Mouse (Mus musculus) brown adipose tissue, adult 24 weeks (tissue): ENCODE data around the gene Serpinb9b. TPM values are rescaled to one million over a fixed set of nuclear protein-coding genes. Genes with fewer than 3 reads are reported as not detected.
"Not testable (repeated sequence)": the region's sequence is repeated elsewhere in the genome, so short reads cannot be mapped to it uniquely, and the experiment has no call there.

Experiments
- H3K27ac ChIP-seq: fragments of 200-500 bp; replicated peaks from 2 replicates; pipeline ENCODE4 v1.5.1; 2012; ENCODE audit warnings: low read depth, mild to moderate bottlenecking, low read length
- H3K4me1 ChIP-seq: fragments of 200-500 bp; 2 replicates; pipeline ENCODE4 v1.6.1; 2012; ENCODE audit warnings: low read length, mixed read lengths; ENCODE audit not compliant: control insufficient read depth, insufficient read depth, insufficient read length
- H3K4me3 ChIP-seq: fragments of 200-500 bp; 2 replicates; pipeline ENCODE4 v1.5.1; 2012; ENCODE audit warnings: low read depth, mild to moderate bottlenecking, low read length, moderate library complexity; ENCODE audit not compliant: insufficient read depth
- polyA plus RNA-seq: library from polyadenylated mRNA; stranded (reverse); fragments of >200 nt; gene quantifications from 2 replicates; pipeline ENCODE4 v1.2.4, GENCODE M21; 2012; ENCODE audit not compliant: missing spikeins, insufficient read depth, insufficient read length

Gene Serpinb9b
- polyA plus RNA-seq, 1 experiment: not detected

DNA sequence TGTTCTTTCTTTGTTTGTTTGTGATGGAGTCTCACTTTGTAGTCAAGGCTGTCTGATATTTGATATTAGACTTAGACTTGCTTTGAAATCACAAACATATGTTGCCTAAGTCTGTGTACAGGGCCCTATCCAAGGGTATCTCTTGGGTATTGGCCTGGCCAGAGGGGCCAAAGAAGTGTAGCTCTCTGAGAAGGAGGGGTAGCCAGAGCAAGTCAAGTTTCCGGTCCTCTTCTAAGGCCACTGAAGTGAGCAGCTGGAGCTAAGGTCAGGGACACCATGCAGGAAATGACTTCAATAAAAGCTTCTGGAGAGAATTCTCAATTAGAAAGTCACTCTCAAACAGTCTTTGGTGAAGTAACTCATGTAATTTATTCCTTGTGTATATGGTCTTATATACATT lies 4.8 kb upstream of the Serpinb9b start:
- no peak overlapping the region for H3K27ac ChIP-seq
- no peak overlapping the region for H3K4me3 ChIP-seq
- no peaks in the 10 kb centered on the region for H3K4me1 ChIP-seq

DNA sequence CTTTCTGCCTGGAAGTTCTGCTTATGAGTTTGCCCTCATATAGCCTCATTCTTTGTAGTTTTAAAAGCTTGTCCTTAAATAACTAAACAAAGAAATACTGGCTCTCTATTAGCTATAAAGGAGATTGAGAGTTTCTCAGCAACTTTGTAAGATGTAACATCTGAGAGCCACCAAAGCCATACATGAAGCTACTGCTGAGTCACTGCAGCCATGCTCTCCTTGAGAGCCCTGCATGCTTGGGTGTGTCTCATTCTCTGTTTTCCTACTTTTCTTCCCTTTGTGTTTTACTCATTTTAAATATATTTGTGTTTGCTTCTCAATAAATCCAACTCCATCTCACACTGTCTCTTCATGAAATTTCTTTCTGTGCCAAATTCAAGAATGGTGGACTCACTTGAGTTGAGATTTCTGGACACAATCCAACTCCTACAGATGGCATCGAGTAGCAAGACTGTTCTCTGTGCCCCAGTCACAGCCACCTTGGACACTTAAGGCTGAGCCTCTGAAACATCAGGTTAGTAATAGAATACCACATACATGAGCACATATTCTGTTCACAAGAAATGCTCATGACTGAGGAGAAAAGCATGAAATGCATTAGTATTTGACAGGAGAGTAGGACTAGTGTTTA lies 674 bp upstream of the Serpinb9b start:
- H3K4me3 ChIP-seq: no peak overlapping the region
- no peak overlapping the region for H3K27ac ChIP-seq
- H3K4me1 ChIP-seq: no peaks in the 10 kb centered on the region

DNA sequence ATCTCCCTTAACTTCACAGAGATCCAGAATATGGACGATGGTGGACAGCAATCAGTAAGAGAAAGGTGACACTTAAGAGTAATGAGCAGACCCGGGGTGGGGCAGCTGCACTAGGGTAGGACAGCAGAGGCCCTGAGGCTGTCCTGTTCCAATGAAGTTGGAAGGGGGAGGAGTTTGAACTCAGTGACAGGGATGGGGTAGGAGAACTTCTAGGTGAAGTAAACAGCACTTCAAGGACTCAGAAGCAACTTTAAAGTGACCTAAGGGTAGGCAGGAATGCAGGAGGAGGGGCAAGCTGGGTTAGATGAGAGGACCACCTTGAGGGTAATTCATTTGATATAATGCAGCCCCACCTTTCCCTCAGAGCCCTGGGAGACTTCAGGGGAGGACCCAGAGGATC lies 930 bp downstream of the Serpinb9b start:
- no peaks in the 10 kb centered on the region for H3K4me1 ChIP-seq
- H3K4me3 ChIP-seq: no peak overlapping the region
- H3K27ac ChIP-seq: no peak overlapping the region

DNA sequence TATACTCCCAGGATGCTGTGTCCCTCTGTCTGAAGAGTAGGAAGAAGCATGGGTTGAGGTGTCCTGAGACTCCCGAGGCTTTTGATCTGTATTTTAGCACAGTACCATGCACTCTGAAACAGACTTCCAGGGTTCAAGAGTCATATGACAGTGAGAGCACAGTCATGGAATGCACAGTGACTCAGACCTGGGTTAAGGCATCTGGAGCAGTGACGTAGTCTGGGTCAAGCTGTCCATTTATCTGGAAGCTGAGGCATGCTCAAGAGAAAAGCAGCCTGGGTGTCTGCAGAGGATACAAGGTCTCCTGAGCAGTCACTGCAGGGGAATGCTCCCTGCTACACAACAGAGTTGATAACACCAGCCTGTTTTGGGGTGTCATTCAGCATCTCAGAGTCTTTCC lies 1.3 kb downstream of the Serpinb9b start:
- no peak overlapping the region for H3K27ac ChIP-seq

DNA sequence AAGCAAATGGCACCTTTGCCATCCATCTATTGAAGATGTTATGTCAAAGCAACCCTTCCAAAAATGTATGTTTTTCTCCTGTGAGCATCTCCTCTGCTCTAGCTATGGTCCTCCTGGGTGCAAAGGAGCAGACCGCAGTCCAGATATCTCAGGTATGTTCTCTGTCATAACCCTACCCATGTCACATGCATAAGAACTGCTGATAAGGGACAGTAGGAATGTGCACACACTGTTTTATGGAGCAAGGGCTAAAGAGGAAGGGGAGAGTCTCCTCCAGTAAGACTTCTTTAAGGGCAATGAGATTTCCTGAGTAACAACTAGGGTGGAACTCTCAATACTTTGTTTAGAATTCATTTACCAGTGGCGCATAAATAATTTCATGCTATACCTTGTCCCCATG lies 2.3 kb downstream of the Serpinb9b start:
- not testable (repeated sequence) for H3K27ac ChIP-seq, H3K4me1 ChIP-seq, H3K4me3 ChIP-seq

More for the DNA sequence above, 1.3 kb downstream of the Serpinb9b start:
- Histone ChIP-seq H3K4me1 (no peaks in the 10 kb centered on the region), H3K4me3 (no peak overlapping the region)

DNA sequence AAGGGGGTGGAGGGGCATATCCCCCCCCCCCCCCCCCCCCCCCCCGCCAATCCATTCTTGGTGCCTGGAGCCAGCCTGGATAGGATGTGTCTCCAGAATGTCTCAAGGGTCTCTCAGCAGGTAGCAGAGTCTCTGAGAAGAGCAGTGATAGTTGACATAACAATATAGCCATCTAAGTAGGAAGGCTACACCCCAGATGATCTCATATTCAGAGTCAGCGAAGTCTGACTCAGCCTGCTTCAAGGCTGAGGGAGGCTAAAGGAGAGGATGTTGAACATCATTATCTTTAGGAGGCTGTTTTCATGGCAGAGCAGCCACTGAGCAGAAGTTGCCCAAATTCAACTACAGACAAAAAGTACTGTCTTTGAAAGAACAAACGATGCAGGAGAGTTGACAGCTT lies 3.1 kb downstream of the Serpinb9b start:
- H3K4me1 ChIP-seq: no peaks in the 10 kb centered on the region
- H3K27ac ChIP-seq: no peak overlapping the region
- H3K4me3 ChIP-seq: no peak overlapping the region

DNA sequence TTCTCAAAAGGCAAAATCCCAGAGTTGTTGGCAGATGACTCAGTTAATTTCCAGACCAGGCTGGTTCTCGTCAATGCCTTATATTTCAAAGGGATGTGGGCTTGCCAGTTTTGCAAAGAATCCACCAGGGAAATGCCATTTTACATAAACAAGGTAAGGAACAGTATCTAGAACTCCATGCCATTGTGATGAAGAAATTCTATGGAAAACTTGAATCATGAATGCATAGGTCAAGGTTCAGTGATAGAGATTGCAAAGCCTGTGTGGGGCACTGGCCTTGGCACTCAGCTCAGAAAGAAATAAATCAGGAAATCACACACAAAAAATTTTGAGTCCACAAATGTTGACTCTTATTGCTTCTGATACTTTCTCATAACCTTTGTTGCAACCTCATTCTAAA lies 8.3 kb downstream of the Serpinb9b start:
- Histone ChIP-seq H3K4me1 (no peaks in the 10 kb centered on the region), H3K27ac (no peak overlapping the region), H3K4me3 (no peak overlapping the region)

DNA sequence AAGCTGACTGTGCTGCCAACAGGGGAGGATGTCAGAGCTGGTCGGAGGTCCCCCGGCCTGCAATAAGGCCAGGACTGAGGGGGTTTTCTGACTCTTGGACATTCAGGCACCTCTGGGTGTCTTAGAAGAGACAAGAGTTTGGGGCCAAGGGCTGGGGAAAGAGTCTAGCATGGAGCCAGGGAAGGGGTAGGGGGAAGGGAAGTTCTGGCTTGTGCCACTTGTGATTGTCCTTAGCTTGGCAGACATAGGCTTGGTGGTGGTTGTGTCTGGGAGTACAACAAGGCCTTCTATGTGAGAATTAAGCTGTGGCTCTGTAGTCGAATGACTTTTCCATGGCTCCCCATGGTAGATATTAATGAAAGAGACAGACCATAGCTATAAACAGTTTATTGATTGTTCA lies 16.3 kb downstream of the Serpinb9b start:
- Histone ChIP-seq H3K4me3 (no peak overlapping the region), H3K27ac (no peak overlapping the region), H3K4me1 (no peaks in the 10 kb centered on the region)

DNA sequence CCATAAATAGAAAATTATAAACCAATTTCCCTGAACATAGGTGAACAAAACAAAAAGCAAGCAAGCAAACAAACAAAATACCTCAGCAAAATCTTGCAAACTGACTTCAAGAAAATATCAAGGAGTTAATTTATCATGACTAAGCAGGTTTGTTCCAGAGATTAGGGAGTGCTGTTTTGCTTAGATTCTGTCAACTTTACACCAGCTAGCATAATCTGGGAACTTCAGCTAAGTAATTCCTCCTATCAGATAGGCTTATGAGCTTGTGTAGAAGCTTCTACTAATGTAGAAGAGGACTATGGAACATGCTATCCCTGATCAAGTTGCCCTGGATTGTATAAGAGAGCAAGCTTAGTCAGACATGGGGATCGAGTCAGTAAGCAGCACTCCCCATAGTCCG lies 20.0 kb downstream of the Serpinb9b start:
- Histone ChIP-seq H3K27ac (no peak overlapping the region), H3K4me1 (no peaks in the 10 kb centered on the region), H3K4me3 (no peak overlapping the region)

DNA sequence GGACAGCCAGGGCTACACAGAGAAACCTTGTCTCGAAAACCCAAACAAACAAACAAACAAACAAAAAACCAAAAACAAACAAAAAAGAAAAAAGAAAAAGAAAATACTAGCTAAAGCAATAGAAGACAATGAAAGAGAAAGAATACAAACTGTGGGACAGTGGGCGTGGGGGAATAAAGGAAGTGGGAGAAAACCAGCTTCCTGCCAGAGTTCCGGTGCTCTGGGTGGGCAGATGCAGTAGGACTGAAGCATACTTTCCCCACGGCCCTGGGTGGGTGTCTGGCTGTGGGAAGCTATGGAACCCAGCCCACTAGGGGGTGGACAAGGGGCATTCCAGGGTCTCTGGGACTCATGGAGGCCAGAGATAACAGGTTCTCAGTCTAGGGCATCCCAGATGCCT lies 21.0 kb downstream of the Serpinb9b start:
- no peaks in the 10 kb centered on the region for H3K4me1 ChIP-seq
- H3K27ac ChIP-seq: no peak overlapping the region
- H3K4me3 ChIP-seq: no peak overlapping the region

DNA sequence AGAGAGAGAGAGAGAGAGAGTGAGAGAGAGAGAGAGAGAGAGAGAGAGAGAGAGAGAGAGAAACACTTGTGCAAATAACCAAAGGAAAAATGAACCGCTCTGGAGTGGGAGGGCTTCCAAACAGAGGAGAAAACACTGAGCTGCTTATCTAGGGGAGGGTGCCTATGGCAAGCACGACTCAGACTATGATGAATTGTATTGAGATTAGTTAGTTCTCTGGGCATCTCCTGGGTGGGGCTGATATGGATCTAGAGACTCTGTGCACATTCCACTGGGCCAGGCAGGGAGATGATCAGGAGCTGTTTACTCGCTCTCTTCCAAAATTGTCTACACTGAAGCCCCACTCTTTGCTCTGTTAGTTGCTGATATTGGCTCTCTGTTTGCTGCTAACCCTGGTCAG lies 24.5 kb downstream of the Serpinb9b start:
- Histone ChIP-seq H3K27ac (no peak overlapping the region), H3K4me1 (no peaks in the 10 kb centered on the region), H3K4me3 (no peak overlapping the region)

DNA sequence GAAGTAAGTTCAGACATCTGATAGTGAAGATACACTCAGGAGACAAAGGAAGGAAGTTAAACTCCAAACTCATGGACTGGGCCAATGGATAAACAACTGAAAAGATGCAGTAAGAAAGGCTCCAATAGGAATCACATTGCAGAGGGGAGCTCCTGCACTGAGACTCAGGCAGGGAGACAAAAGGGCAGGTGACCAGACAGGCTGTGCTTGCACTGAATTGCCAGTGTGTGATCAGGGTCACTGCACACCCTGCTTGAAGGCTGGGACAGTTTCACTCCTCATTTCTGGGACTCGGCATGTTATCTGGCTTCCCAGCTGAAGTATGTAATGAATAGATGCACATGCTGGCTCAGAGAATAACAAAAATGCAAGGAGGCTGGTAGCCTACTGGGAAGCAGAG lies 35.8 kb downstream of the Serpinb9b start:
- no peak overlapping the region for H3K4me3 ChIP-seq
- H3K27ac ChIP-seq: no peak overlapping the region

DNA sequence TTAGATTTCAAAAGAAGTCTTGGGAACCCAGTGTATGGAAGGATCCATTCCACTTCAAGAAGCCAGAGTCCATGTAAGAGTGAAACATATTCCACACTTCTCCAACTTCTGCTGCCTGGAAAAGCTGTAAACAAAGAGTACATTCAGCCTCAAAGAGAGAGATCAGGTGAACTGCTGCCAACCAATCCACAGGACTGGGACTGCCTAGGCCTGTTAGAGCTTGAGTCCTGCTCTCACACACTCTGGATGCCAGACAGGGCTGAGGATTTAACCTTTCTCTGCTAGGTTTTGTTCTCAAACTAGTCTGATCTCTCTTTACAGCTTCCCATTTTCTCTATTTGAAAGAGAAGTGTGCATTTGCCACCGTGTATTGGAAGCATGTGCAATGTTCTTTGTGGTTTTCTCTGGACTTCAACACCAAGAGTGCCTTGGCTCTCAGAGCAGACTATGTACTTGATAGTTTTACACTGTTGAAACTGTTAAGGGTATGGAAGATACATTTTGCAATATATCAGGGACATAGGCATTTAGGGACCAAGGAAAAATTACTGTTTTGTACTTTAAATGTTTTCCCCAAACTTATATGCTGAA lies 40.3 kb downstream of the Serpinb9b start:
- Histone ChIP-seq H3K27ac (no peak overlapping the region), H3K4me1 (no peaks in the 10 kb centered on the region), H3K4me3 (no peak overlapping the region)

More for the DNA sequence above, 35.8 kb downstream of the Serpinb9b start:
- H3K4me1 ChIP-seq: no peaks in the 10 kb centered on the region

DNA sequence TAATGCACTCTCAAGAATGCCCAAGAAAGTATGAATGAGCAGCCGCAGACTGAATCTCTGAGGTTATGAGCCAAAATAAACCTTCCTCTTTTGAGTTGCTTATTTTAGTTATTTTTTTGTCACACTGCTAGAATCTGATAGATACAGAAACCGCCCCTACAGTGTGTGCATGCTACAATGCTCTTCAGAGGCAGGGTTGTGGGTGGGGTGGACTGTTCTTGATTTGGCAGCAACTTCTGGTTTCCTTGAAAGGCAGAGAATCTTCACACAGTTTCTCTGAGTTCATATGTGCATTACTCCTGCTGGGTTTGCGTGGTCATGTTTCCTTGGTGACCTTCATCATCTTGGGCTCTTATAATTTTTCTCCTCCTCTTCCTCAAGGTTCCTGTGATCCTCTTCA lies 40.9 kb downstream of the Serpinb9b start:
- H3K4me3 ChIP-seq: no peak overlapping the region
- no peaks in the 10 kb centered on the region for H3K4me1 ChIP-seq
- H3K27ac ChIP-seq: no peak overlapping the region

DNA sequence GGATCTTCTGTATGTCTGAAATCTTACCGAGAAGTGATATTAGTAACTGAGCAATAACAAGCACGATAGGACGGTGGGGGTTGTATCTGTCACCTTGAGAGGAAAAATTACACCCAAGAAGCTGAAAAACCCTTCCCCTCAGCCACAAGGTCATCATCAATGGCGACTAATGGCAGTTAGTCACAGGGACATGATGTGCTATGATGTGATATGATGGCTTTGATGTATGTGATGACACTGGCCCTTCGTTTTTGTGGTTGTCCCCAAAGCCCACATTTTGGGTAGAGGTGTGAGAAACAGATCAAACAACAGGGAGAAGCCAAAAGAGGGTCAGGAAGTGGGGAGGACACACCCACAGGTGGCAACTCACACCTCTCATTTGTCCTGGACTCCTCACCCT lies 44.6 kb downstream of the Serpinb9b start:
- no peak overlapping the region for H3K27ac ChIP-seq
- H3K4me1 ChIP-seq: no peaks in the 10 kb centered on the region
- no peak overlapping the region for H3K4me3 ChIP-seq

DNA sequence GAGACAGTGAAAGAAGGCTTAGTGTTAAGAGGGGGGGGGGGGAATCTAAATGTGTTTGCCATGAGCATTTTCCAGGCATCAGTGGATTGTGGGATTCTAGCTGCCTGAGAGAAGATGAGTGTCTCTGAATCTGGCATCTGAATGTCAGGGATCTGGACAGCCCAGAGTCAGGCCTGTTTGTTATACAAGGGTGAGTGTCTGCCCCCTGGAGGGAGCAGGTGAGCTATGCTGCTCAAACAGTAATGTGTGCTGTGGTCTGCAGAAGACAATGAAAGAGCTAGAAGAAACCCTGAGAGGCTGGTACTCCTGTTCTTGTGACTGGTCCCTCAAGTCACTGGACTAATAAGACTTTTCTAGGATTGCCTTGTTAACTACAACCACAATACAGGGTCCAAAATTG lies 46.8 kb downstream of the Serpinb9b start:
- no peak overlapping the region for H3K4me3 ChIP-seq
- H3K27ac ChIP-seq: no peak overlapping the region
- no peaks in the 10 kb centered on the region for H3K4me1 ChIP-seq
